10 mouse cellular contexts compared by ENCODE assay signal in genomic region chr11:7140449-7140848, GRCm38 (mm10). TPM values are rescaled to one million over a fixed set of nuclear protein-coding genes. Genes with fewer than 3 reads are reported as not detected.
DNase-seq lines count a peak whose midpoint lies in the region; ATAC-seq and TF ChIP-seq lines count a peak whose summit lies in the region.
"Had no signal": no experiment of that assay in that cellular context is flagged by ENCODE, and none has a peak within 500 bp of the region (broad histone marks: within the 10 kb centered on the region; RNA-seq: fewer than 3 reads in every experiment).

No protein-coding gene starts in this region.

- H3K4me2 ChIP-seq in heart, postnatal 0 days (ENCODE audit: low read depth, low read length), result no peak overlapping the region

- H3K9me3 ChIP-seq in heart, postnatal 0 days (replicated peaks; ENCODE audit: control insufficient read depth, low read length), result no peaks in the 10 kb centered on the region

- no peak overlapping the region for H3K9ac ChIP-seq in heart, postnatal 0 days (replicated peaks; ENCODE audit: low read depth, low read length)

- 88% methylated on average over 3 of the region's 3 CpGs for WGBS in heart, postnatal 0 days

- DNase-seq in adrenal gland, adult (ENCODE audit: inconsistent age in 2 of 2, low spot score in 1 of 2), result peak; percentile 19 to 76
- DNase-seq in adrenal gland, postnatal 4 days (ENCODE audit: low spot score in 2 of 2), result no peak
- DNase-seq in lung, adult 18-20 months, result peak; percentile 9 to 11
- DNase-seq in lung, postnatal 25 days (ENCODE audit: low spot score), result no peak
- peak; percentile 58 to 74 for DNase-seq in cerebellum, postnatal 25 days
- peak; percentile 58 for DNase-seq in heart, postnatal 0 days (ENCODE audit: low spot score)
- peak; percentile 53 for DNase-seq in lung, postnatal 10 days
- no peak for DNase-seq in urinary bladder, postnatal 4 days (ENCODE audit: low spot score in 2 of 2)

- no peak overlapping the region for H3K4me3 ChIP-seq in heart, postnatal 0 days (ENCODE audit: low read depth, low read length)

- no peaks in the 10 kb centered on the region for H3K4me1 ChIP-seq in heart, postnatal 0 days (ENCODE audit: control insufficient read depth, insufficient read depth)

- TF ChIP-seq CTCF in heart, postnatal 0 days (IDR thresholded peaks at IDR 0.05; ENCODE audit: low read depth), result peak; percentile 76

- H3K27me3 ChIP-seq in heart, postnatal 0 days (ENCODE audit: control insufficient read depth, insufficient read depth, low read length), result no peaks in the 10 kb centered on the region

- no peak for TF ChIP-seq EP300 in heart, postnatal 0 days (IDR thresholded peaks at IDR 0.05; ENCODE audit: low read depth)

- no peaks in the 10 kb centered on the region for H3K36me3 ChIP-seq in heart, postnatal 0 days (replicated peaks; ENCODE audit: control insufficient read depth, insufficient read depth, low read length)

- 0 out of 2 replicates have a peak, but pooled peaks have one; percentile 41 for ATAC-seq in heart, postnatal 0 days (ENCODE audit: insufficient read depth, low read depth)

- H3K27ac ChIP-seq in heart, postnatal 0 days (ENCODE audit: low read depth), result no peak overlapping the region

RNA-seq across cellular contexts. Expression of gene Gm11985, which starts 47.9 kb away (rescaled TPM):
- total RNA-seq in adrenal gland, postnatal 4 days (2021), result not detected
- not detected in 2 replicates for total RNA-seq in heart, postnatal 0 days (2014; rRNA removed; ENCODE audit: low replicate concordance)
- not detected in 2 replicates for polyA plus RNA-seq in heart, postnatal 0 days (2015; fragmentation: Nextera tagmentation; extraction: Ambion mirVana)
- polyA plus RNA-seq: C2C12; liver, embryonic 16.5 days had no signal

RNA-seq across cellular contexts. Expression of gene Igfbp1, which starts 57.1 kb away (rescaled TPM):
- 10 to 100 TPM in 1 of 2 experiments, 1 to 10 TPM in 1; 3.7 to 77.7 TPM for total RNA-seq in adrenal gland, postnatal 4 days (2021)
- total RNA-seq in heart, postnatal 0 days (2014; rRNA removed; ENCODE audit: low replicate concordance), result 2.7 and 10.6 TPM in 2 replicates
- polyA plus RNA-seq in heart, postnatal 0 days (2015; fragmentation: Nextera tagmentation; extraction: Ambion mirVana), result not detected in 2 replicates
- polyA plus RNA-seq: C2C12 had no signal

Comparison
In these comparisons a context has a peak if more than half of its experiments do, and no peak if none do; other contexts are left out.
1. DNase-seq: peak in adrenal gland, adult (2 of 2), lung, adult 18-20 months (2 of 2), cerebellum, postnatal 25 days (2 of 2), heart, postnatal 0 days (single experiment) and lung, postnatal 10 days (single experiment); none in adrenal gland, postnatal 4 days (0 of 2), lung, postnatal 25 days (single experiment) and urinary bladder, postnatal 4 days (0 of 2).